In genomic region chr2:32878396-32878795, GRCm38 (mm10) we compare ENCODE assay signal across 8 mouse cellular contexts. TPM values are rescaled to one million over a fixed set of nuclear protein-coding genes. Genes with fewer than 3 reads are reported as not detected.
A peak's percentile ranks its signal among the peaks of the same experiment; 100 is the strongest.
DNase-seq lines count a peak whose midpoint lies in the region; ATAC-seq and TF ChIP-seq lines count a peak whose summit lies in the region.

No protein-coding gene starts in this region.

- peak overlapping the region; percentile 95 for H3K4me3 ChIP-seq in E14TG2a.4 (replicated peaks; ENCODE audit: low read length)
- peak overlapping the region; percentile 88 for H3K4me3 ChIP-seq in embryonic facial prominence, embryonic 10.5 days
- H3K4me3 ChIP-seq in kidney, adult 2 months (ENCODE audit: insufficient read depth, low read depth, low read length) = 0 out of 2 replicates have a peak overlapping the region, but pooled peaks have one; percentile 94

- no peaks in the 10 kb centered on the region for H3K9me3 ChIP-seq in E14TG2a.4 (ENCODE audit: low read length)
- H3K9me3 ChIP-seq in embryonic facial prominence, embryonic 10.5 days = no peaks in the 10 kb centered on the region

- DNase-seq in embryonic facial prominence, embryonic 10.5 days (ENCODE audit: low spot score) = peak; percentile 39
- DNase-seq in kidney, adult 2 months = peak; percentile 73
- DNase-seq in lung, postnatal 10 days = peak; percentile 57
- DNase-seq in spleen, adult 12 weeks (ENCODE audit: low spot score) = no peak
- DNase-seq in retina, postnatal 1 day = no peak
- no peak for DNase-seq in frontal cortex, adult 2 months (ENCODE audit: extremely low spot score in 1 of 2, low spot score in 1 of 2)

- no peak for TF ChIP-seq CTCF in E14TG2a.4 (conservative IDR thresholded peaks at IDR 0.05; ENCODE audit: low read length)
- TF ChIP-seq CTCF in kidney, adult 2 months (conservative IDR thresholded peaks at IDR 0.05; ENCODE audit: insufficient read depth, insufficient read length, low read depth, low read length) = no peak

- H3K4me1 ChIP-seq in E14TG2a.4 (replicated peaks; ENCODE audit: low read depth, low read length) = peaks cover 94% of the 10 kb centered on the region
- H3K4me1 ChIP-seq in embryonic facial prominence, embryonic 10.5 days = peaks cover 96% of the 10 kb centered on the region
- H3K4me1 ChIP-seq in kidney, adult 2 months (ENCODE audit: control insufficient read depth, insufficient read depth, low read length) = peaks cover 27% of the 10 kb centered on the region

- peak overlapping the region; percentile 95; the same call in 1 of the 2 replicates for H3K27ac ChIP-seq in embryonic facial prominence, embryonic 10.5 days (replicated peaks)
- peak overlapping the region; percentile 88 for H3K27ac ChIP-seq in kidney, adult 2 months (ENCODE audit: insufficient read depth, low read depth, low read length)

- 51% methylated on average over 3 of the region's 3 CpGs for WGBS in embryonic facial prominence, embryonic 10.5 days
- WGBS in kidney, adult 2 months = 42% methylated on average over 3 of the region's 3 CpGs

- no peak for TF ChIP-seq POLR2A in kidney, adult 2 months (IDR thresholded peaks at IDR 0.05; ENCODE audit: low read depth, low read length)

- peaks cover 29% of the 10 kb centered on the region for H3K36me3 ChIP-seq in E14TG2a.4 (ENCODE audit: insufficient read depth, low read length)
- peaks cover 3% of the 10 kb centered on the region; the same call in 1 of the 2 replicates for H3K36me3 ChIP-seq in embryonic facial prominence, embryonic 10.5 days (replicated peaks)
- no peaks in the 10 kb centered on the region for H3K36me3 ChIP-seq in kidney, adult 2 months (ENCODE audit: control insufficient read depth, insufficient read depth, low read length)

- ATAC-seq in cerebellum, adult (ENCODE audit: insufficient number of reproducible peaks, low FRiP score, low TSS enrichment) = no peak

- 0 out of 2 replicates have a peak, but pooled peaks cover 10% of the 10 kb centered on the region for H3K27me3 ChIP-seq in E14TG2a.4 (ENCODE audit: insufficient read depth, low read length)
- H3K27me3 ChIP-seq in embryonic facial prominence, embryonic 10.5 days (replicated peaks; ENCODE audit: low read depth, poor library complexity, severe bottlenecking) = no peaks in the 10 kb centered on the region
- no peaks in the 10 kb centered on the region for H3K27me3 ChIP-seq in kidney, adult 2 months (replicated peaks; ENCODE audit: control insufficient read depth, insufficient read depth, low read length)

RNA-seq across cellular contexts. Expression of gene Fam129b, which starts 2.5 kb away (rescaled TPM):
- 43.9 and 46.4 TPM in 2 replicates for polyA plus RNA-seq in embryonic facial prominence, embryonic 10.5 days (2016; fragmentation: Nextera tagmentation; extraction: Ambion mirVana)
- 32.3 and 33.4 TPM in 2 replicates for polyA plus RNA-seq in kidney, adult 2 months (2012; rRNA removed)
- polyA plus RNA-seq in frontal cortex, adult 2 months (2012; rRNA removed) = 28.3 and 30.0 TPM in 2 replicates

RNA-seq across cellular contexts. Expression of gene Stxbp1, which starts 31.4 kb away (rescaled TPM):
- 24.4 and 25.1 TPM in 2 replicates for polyA plus RNA-seq in embryonic facial prominence, embryonic 10.5 days (2016; fragmentation: Nextera tagmentation; extraction: Ambion mirVana)
- 10.2 and 13.2 TPM in 2 replicates for polyA plus RNA-seq in kidney, adult 2 months (2012; rRNA removed)
- polyA plus RNA-seq in frontal cortex, adult 2 months (2012; rRNA removed) = 666 and 673 TPM in 2 replicates

Comparison
In these comparisons a context has a peak if more than half of its experiments do, and no peak if none do; other contexts are left out.
1. DNase-seq: peak in embryonic facial prominence, embryonic 10.5 days (single experiment), kidney, adult 2 months (single experiment) and lung, postnatal 10 days (single experiment); none in spleen, adult 12 weeks (single experiment), retina, postnatal 1 day (single experiment) and frontal cortex, adult 2 months (0 of 2).
2. RNA of gene Stxbp1, which starts 31.4 kb away (polyA plus RNA-seq): 666 to 673 TPM in frontal cortex, adult 2 months; 24.4 to 25.1 TPM in embryonic facial prominence, embryonic 10.5 days and 10.2 to 13.2 TPM in kidney, adult 2 months; every median in the first group is over 10 times any median in the second.
3. Peak in every context shown above with its lines, with median percentiles within 50 percentile points of each other: H3K4me3 ChIP-seq.